Comparison of ENCODE assay signal across 24 mouse cellular contexts in genomic region chr7:84196221-84196620, GRCm38 (mm10). TPM values are rescaled to one million over a fixed set of nuclear protein-coding genes. Genes with fewer than 3 reads are reported as not detected.
DNase-seq lines count a peak whose midpoint lies in the region; ATAC-seq lines count a peak whose summit lies in the region.
"Had no signal": no experiment of that assay in that cellular context is flagged by ENCODE, and none has a peak within 500 bp of the region (broad histone marks: within the 10 kb centered on the region; RNA-seq: fewer than 3 reads in every experiment).

No protein-coding gene starts in this region.

- H3K4me1 ChIP-seq in heart, embryonic 12.5 days (replicated peaks) = no peaks in the 10 kb centered on the region
- H3K4me1 ChIP-seq: hindbrain, embryonic 13.5 days; limb, embryonic 13.5 days; liver, embryonic 12.5 days; neural tube, embryonic 15.5 days had no signal

- WGBS in heart, embryonic 12.5 days = 73% methylated on average over 6 of the region's 6 CpGs

- H3K4me3 ChIP-seq in heart, embryonic 12.5 days = no peak overlapping the region
- H3K4me3 ChIP-seq: embryonic facial prominence, embryonic 10.5 days; heart, adult 2 months; hindbrain, embryonic 13.5 days; limb, embryonic 13.5 days; liver, embryonic 12.5 days; neural tube, embryonic 15.5 days had no signal

- H3K9me3 ChIP-seq in heart, embryonic 12.5 days (replicated peaks) = 0 out of 2 replicates have a peak, but pooled peaks cover 3% of the 10 kb centered on the region
- H3K9me3 ChIP-seq: embryonic facial prominence, embryonic 10.5 days; hindbrain, embryonic 13.5 days; limb, embryonic 13.5 days; liver, embryonic 12.5 days; neural tube, embryonic 15.5 days had no signal

- H3K27ac ChIP-seq in heart, embryonic 12.5 days (ENCODE audit: poor library complexity, severe bottlenecking) = no peak overlapping the region
- H3K27ac ChIP-seq: embryonic facial prominence, embryonic 10.5 days; heart, adult 2 months; hindbrain, embryonic 13.5 days; limb, embryonic 13.5 days; liver, embryonic 12.5 days; neural tube, embryonic 15.5 days; stomach, postnatal 0 days had no signal

- H3K9ac ChIP-seq in heart, embryonic 12.5 days = no peak overlapping the region
- H3K9ac ChIP-seq: hindbrain, embryonic 13.5 days; limb, embryonic 13.5 days; liver, embryonic 12.5 days; neural tube, embryonic 15.5 days had no signal

- DNase-seq in 3T3-L1 (ENCODE audit: low read depth, low spot score) = peak; percentile 65
- peak; percentile 15 for DNase-seq in CD4-positive, CD25-positive, alpha-beta regulatory T cell, adult 2 months (ENCODE audit: low read depth, low spot score)
- DNase-seq in ovary, postnatal 14 days (ENCODE audit: low spot score) = no peak
- DNase-seq in adrenal gland, postnatal 4 days (ENCODE audit: low spot score in 2 of 2) = no peak
- DNase-seq: cerebellum, adult 9-11 months; gastrocnemius, postnatal 25 days; heart, adult 2 months; kidney, postnatal 4 days; layer of hippocampus, adult 9-11 months; lung, adult 18-20 months; lung, postnatal 36 days; thymus, adult 2 months; thymus, postnatal 4 days had no signal

- ATAC-seq in activated CD4-positive, CD25-positive, alpha-beta regulatory T cell, adult 4 months = peak; percentile 44
- peak; percentile 62 for ATAC-seq in inflammation-experienced regulatory T-cells, adult 6 months
- no peak for ATAC-seq in heart, embryonic 12.5 days (ENCODE audit: insufficient number of reproducible peaks, low FRiP score)
- ATAC-seq: forebrain, embryonic 16.5 days; liver, embryonic 12.5 days had no signal

- no peak overlapping the region for H3K4me2 ChIP-seq in heart, embryonic 12.5 days
- H3K4me2 ChIP-seq: hindbrain, embryonic 13.5 days; limb, embryonic 13.5 days; liver, embryonic 12.5 days; midbrain, embryonic 11.5 days; neural tube, embryonic 15.5 days had no signal

- no peaks in the 10 kb centered on the region for H3K36me3 ChIP-seq in heart, embryonic 12.5 days
- H3K36me3 ChIP-seq: embryonic facial prominence, embryonic 10.5 days; hindbrain, embryonic 13.5 days; limb, embryonic 13.5 days; liver, embryonic 12.5 days; neural tube, embryonic 15.5 days had no signal

- no peaks in the 10 kb centered on the region for H3K27me3 ChIP-seq in heart, embryonic 12.5 days (replicated peaks)
- H3K27me3 ChIP-seq: limb, embryonic 13.5 days; liver, embryonic 12.5 days; neural tube, embryonic 15.5 days had no signal

RNA-seq across cellular contexts. Expression of gene Abhd17c, which starts 44.5 kb away (rescaled TPM):
- polyA plus RNA-seq in activated CD4-positive, CD25-positive, alpha-beta regulatory T cell, adult 4 months (2017; shearing (Covaris generic)) = 10 to 100 TPM in 1 of 2 experiments, 1 to 10 TPM in 1; 6.6 to 12.2 TPM
- 10 to 100 TPM in 2 of 3 experiments, 1 to 10 TPM in 1; 7.1 to 14.5 (median 10.9) TPM for polyA plus RNA-seq in inflammation-experienced regulatory T-cells, adult 6 months (2017; shearing (Covaris generic))
- 69.5 and 77.4 TPM in 2 replicates for polyA plus RNA-seq in heart, embryonic 12.5 days (2016; fragmentation: Nextera tagmentation; extraction: Ambion mirVana)
- total RNA-seq in adrenal gland, postnatal 4 days (2021) = 10 to 100 TPM; 45.0 to 53.9 TPM

Comparison
In these comparisons a context has a peak if more than half of its experiments do, and no peak if none do; other contexts are left out.
1. DNase-seq: peak in 3T3-L1 (single experiment) and CD4-positive, CD25-positive, alpha-beta regulatory T cell, adult 2 months (single experiment); none in ovary, postnatal 14 days (single experiment) and adrenal gland, postnatal 4 days (0 of 2).